Mouse (Mus musculus) hindbrain, embryonic 14.5 days (tissue): ENCODE results near the gene 1700080O16Rik. TPM values are rescaled to one million over a fixed set of nuclear protein-coding genes. Genes with fewer than 3 reads are reported as not detected.

Experiments used
- polyA plus RNA-seq: library from polyadenylated mRNA; unstranded; fragments of >200 nt; fragmentation: Nextera tagmentation; extraction: Ambion mirVana; gene quantifications from 2 replicates; pipeline ENCODE4 v1.2.1, GENCODE M21; 2014

The 1700080O16Rik gene
- polyA plus RNA-seq, 1 experiment from 2014 or later, result not detected

Other genes starting within 250 kb of the 1700080O16Rik start
- not detected in 2 replicates for gene Usp26, start 171.5 kb downstream of the 1700080O16Rik start, polyA plus RNA-seq
- gene Gpc4, start 192.5 kb upstream of the 1700080O16Rik start, polyA plus RNA-seq, result 10.0 and 10.9 TPM in 2 replicates